Mouse (Mus musculus): Measurements from ENCODE around the gene Aqp7. TPM values are rescaled to one million over a fixed set of nuclear protein-coding genes. Genes with fewer than 3 reads are reported as not detected.

Gene Aqp7
- total RNA-seq, 2 experiments from 2014 or later: 11.5 to 11.7 TPM

DNA sequence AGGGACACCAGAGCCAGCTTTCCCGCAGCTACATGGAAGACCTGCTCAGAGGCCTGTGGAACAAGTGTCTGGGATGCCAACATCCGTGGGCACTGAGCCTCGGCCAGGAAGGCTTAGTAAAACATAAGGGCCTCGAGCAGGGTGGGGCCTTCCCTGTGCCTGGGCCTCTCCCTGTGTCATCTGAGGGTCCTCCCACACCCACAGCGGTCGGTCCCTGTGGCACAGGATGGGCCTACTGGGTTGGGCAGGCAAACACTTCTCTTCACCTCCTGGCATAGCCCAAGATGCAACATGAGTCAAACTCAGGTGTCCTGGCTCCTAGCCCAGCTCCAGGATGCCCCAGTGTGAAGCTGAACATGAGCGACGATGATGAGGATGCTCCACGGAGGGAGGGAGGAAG lies 9.4 kb upstream of the Aqp7 start:
- no peak for DNase-seq

GRCm38 (mm10) chr4:41056742-41057332 lies 8.9 kb upstream of the Aqp7 start:
- DNase-seq: no peak

GRCm38 (mm10) chr4:41056253-41056652 lies 8.3 kb upstream of the Aqp7 start:
- no peak for DNase-seq

GRCm38 (mm10) chr4:41055111-41055510 lies 7.2 kb upstream of the Aqp7 start:
- DNase-seq: peak; percentile 57

GRCm38 (mm10) chr4:41051781-41052180 lies 3.8 kb upstream of the Aqp7 start:
- DNase-seq: no peak

GRCm38 (mm10) chr4:41050726-41051675 lies 3.1 kb upstream of the Aqp7 start:
- peak; percentile 91 for DNase-seq

DNA sequence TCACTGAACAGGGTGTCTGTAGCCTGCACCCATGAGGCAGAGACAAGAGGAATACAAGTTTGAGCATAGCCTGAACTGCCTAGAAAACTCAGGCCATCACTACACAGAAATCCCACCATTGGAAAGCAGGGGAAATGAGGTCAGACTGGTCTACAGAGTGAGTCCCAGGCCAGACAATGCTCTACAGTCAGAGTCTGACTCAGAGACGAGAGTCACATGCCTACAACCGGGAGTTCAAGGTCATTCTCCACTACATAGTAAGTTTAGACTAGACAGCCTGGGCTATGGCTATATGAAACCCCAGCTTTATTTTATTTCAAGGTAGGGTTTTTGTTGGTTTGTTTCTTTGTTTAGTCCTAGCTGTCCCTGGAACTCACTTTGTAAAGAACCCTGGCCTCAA lies 987 bp upstream of the Aqp7 start:
- DNase-seq: no peak

GRCm38 (mm10) chr4:41046254-41046795 lies 1.6 kb downstream of the Aqp7 start:
- DNase-seq: no peak

DNA sequence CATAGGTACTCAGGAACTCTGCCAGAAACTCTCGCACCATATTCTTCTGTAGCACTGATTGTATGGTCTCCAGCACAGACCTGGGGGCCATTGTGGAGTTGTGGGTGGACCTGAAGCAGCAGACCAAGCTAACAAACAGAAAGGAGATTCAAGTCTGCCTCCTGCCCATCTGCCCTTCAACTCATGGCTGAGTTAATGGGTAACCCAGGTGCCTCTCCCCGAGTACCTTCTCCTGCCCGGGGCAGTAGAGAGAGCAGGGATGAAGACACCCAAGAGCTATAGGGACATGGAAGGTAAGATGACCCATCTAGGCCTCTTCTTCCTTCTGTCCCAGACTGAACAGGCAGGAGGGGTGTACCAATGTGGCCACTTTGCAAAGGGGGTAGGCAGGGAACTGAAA lies 2.7 kb downstream of the Aqp7 start:
- DNase-seq: no peak

- peak; percentile 43 for DNase-seq
Measured at GRCm38 (mm10) chr4:41043961-41044360, 4.0 kb downstream of the Aqp7 start.

DNA sequence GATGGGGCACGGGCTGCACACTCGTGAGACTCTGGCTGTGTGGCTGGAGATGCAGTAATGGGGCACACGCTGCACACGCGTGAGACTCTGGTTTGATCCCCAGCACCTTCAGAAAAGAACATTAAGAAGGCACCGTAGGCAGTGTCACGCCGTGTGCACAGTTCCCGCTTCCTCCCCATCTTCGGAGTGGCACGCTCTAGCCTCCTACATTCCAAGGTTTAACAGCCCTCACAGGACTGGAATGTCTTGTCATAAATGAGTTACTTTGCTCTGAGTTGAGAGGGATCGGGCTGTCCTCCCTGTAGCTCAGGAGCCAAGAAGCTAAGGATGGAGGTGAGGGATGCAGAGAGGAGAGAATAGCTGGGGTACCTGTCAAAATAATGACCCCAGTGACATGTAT lies 5.1 kb downstream of the Aqp7 start:
- DNase-seq: no peak

GRCm38 (mm10) chr4:41040983-41041382 lies 7.0 kb downstream of the Aqp7 start:
- DNase-seq: peak; percentile 62

DNA sequence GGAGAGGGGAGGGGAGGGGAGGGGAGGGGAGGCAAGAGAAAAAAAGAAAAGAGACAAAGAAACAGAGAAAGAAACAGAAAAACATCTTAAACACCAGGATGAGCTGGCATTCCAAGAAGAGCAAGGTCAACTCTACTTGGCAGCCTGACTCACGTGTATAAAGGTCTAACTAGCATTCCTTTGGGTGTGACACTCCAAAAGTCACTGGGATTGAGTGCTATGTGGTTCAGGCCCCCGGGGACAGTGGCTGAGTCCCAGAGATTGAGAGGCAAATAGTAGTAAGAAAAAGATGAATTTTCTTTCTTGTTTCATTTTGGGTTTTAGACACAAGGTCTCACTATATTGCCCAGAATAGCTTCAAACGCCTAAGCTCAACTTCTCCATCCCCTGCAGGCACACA lies 10.0 kb downstream of the Aqp7 start:
- DNase-seq: no peak

GRCm38 (mm10) chr4:41031242-41031641 lies 16.7 kb downstream of the Aqp7 start:
- DNase-seq: peak; percentile 50

DNA sequence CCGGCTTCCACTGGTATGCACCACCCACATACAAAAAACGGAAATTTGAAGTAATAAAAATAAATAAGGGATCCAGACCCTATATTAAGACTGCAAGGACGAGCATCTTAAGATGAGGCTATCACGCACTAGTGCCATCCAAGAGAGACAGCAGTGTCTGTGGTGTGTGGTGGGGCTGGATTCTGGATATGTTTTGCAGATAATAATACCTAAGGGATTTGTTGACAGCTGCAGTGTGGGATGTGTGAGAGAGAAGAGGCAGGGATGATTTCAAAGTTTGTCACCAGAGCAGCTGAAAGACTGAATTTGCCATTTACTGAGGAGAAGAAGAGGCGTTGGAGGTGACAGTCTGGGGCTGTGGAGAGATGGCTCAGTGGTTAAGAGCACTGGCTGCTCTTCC lies 18.6 kb downstream of the Aqp7 start:
- no peak for DNase-seq

GRCm38 (mm10) chr4:41028272-41028671 lies 19.7 kb downstream of the Aqp7 start:
- no peak for DNase-seq

- no peak for DNase-seq
Measured at GRCm38 (mm10) chr4:41027872-41028271, 20.1 kb downstream of the Aqp7 start.

GRCm38 (mm10) chr4:41026086-41026787 lies 21.7 kb downstream of the Aqp7 start:
- DNase-seq: no peak

DNA sequence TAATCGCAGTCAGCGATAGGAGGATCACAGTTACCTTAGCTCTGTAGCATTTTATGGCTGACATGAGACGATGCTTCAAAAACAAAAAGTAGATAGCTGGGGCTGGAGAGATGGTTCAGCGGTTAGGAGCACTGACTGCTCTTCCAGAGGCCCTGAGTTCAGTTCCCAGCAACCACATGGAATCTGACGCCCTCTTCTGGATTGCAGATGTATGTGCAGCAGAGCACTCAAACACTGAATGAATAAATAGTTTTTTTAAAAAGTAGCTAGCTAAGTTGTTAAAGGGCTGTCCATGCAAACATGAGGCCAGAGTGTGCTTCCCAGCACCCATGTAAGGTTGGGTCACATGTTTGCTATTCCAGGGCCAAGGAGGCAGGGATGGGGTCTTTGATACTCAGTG lies 26.8 kb downstream of the Aqp7 start:
- no peak for DNase-seq

- DNase-seq: no peak
Measured at GRCm38 (mm10) chr4:41015798-41016197, 32.1 kb downstream of the Aqp7 start.

- DNase-seq: no peak
Measured at GRCm38 (mm10) chr4:41013351-41013750, 34.6 kb downstream of the Aqp7 start.

DNA sequence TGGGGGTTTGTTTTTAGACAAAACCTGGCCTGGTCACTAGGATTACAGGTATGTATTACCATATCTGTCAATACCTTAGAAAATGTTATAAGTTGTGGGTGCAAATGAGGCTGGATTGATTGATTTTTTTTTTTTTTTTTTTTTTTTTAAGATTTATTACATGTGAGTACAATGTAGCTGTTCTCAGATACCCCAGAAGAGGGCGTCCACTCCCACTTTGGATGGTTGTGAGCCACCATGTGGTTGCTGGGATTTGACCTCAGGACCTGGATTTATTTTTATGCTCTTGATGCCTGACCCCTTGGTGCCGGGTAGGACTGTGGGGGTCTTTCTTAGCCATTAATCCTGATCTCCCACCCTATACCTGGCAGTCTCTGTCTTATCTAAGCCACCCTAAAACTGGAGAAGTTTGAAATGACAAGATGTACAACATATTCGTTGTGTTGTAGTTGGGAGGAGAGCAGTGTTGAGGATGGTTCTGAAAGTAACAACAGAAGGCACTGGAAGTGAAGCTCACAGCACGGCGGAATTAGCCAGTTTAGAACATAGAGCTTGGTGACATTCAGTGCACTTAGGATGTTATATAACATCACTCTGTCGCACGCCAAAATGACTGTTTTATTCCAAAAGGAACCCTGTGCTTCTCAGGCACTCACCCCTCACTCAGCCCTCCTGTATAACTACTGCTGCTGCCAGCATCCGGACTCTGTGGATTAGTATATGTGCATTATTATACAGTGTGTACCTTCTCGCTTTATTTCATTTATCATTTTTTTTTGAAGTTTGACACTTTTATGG lies 46.9 kb downstream of the Aqp7 start:
- DNase-seq: no peak
